Comparison of ENCODE assay signal across 7 mouse cellular contexts in the genomic region with DNA sequence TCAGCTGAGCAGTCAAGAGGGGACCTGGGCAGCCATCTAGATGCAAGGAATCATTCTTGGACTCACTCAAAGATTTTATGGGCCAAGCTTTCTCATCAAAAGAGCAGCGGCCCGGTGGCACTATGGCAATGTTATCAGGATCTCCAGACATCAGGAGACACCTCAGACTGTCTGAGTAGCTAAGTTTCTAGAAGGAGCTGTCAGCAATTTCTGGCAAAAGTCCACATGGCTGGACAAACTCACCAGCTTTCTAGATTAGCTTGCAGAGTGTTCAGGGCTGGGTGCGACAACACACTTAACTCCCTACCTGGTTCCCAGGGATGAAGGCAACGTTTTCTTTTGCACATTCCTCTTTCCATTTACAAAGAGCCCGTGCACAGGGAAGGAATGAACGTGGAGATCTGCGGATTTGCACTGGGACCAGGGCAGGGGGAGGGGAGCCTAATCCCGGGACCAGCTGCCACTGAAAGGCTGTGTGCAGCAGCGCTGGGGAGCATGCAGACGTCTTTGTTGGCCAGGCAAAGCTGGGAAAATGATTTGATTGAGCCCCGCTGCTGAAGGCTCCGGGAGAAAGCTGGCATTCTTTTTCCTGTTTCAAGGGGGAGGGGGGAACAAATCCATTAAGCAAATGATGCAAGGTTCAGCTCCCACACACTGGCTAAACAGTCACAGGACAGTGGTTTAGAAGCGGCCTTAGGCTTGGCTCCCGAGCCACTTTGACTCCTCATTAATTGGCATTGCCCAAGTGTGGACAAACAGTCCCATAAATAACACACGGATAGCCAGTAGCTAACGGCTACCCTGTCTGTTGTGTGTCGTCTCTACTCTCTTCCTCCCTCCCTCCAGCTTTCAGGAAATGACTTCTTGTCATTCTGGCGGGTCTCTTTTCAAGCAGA.
DNase-seq lines count a peak whose midpoint lies in the region; ATAC-seq and TF ChIP-seq lines count a peak whose summit lies in the region.

No protein-coding gene starts in this region.

- H3K27me3 ChIP-seq in MEL (ENCODE audit: control insufficient read depth in 1 of 2, insufficient read depth in 2 of 2, low read length in 2 of 2): no peaks in the 10 kb centered on the region
- no peaks in the 10 kb centered on the region for H3K27me3 ChIP-seq in Patski
- H3K27me3 ChIP-seq in stomach, embryonic 15.5 days (replicated peaks): no peaks in the 10 kb centered on the region

- no peak for TF ChIP-seq RAD21 in MEL (IDR thresholded peaks at IDR 0.05; ENCODE audit: low read depth, low read length)

- WGBS in stomach, embryonic 15.5 days: 23% methylated on average over 18 of the region's 18 CpGs

- H3K9ac ChIP-seq in MEL (ENCODE audit: control insufficient read depth, low read depth, low read length, poor library complexity, severe bottlenecking): no peak overlapping the region
- no peak overlapping the region for H3K9ac ChIP-seq in stomach, embryonic 15.5 days

- no peaks in the 10 kb centered on the region for H3K79me2 ChIP-seq in MEL (ENCODE audit: control insufficient read depth, insufficient read depth, low read length, poor library complexity)

- no peaks in the 10 kb centered on the region for H3K4me1 ChIP-seq in MEL (ENCODE audit: control insufficient read depth in 1 of 2, insufficient read depth in 2 of 2, low read length in 2 of 2)
- H3K4me1 ChIP-seq in stomach, embryonic 15.5 days: peaks cover 17% of the 10 kb centered on the region

- POLR2A ChIA-PET in Patski (lab: Charles Lee): no interaction called here

- no peak overlapping the region for H3K4me3 ChIP-seq in MEL (ENCODE audit: control insufficient read depth in 1 of 2, insufficient read depth in 1 of 2, low read depth in 2 of 2, low read length in 2 of 2)
- H3K4me3 ChIP-seq in layer of hippocampus, adult 2 months: no peak overlapping the region
- no peak overlapping the region for H3K4me3 ChIP-seq in stomach, embryonic 15.5 days (replicated peaks)

- CTCF ChIA-PET in Patski (lab: Charles Lee): no interaction called here

- in situ Hi-C loops in Patski (cut with MboI; ENCODE audit: low pct_unique_long_range_greater_than_20kb): no loop called here

- DNase-seq in MEL (ENCODE audit: low read depth, low spot score) (peak; percentile 12), Patski (ENCODE audit: low read depth, low spot score) (peak; percentile 50)
- peak; percentile 57 for DNase-seq in forelimb bud, embryonic 11.5 days (ENCODE audit: low read depth, low spot score)
- DNase-seq in layer of hippocampus, adult 2 months (ENCODE audit: low spot score in 2 of 2): peak; percentile 40 to 48
- no peak for DNase-seq in ovary, adult 18-20 months (ENCODE audit: low spot score)

- H3K4me2 ChIP-seq in stomach, embryonic 15.5 days: peak overlapping the region; percentile 37

- TF ChIP-seq CTCF in MEL (IDR thresholded peaks at IDR 0.05 in 2 of 3, conservative IDR thresholded peaks at IDR 0.05 in 1 of 3; ENCODE audit: control insufficient read depth in 1 of 3, insufficient read depth in 1 of 3, low read depth in 2 of 3, low read length in 3 of 3, poor library complexity in 1 of 3, severe bottlenecking in 1 of 3) (no peak), Patski (IDR thresholded peaks at IDR 0.05) (no peak)
- TF ChIP-seq CTCF in layer of hippocampus, adult 2 months (conservative IDR thresholded peaks at IDR 0.05): no peak

- TF ChIP-seq POLR2A in MEL (IDR thresholded peaks at IDR 0.05; ENCODE audit: control insufficient read depth in 1 of 2, insufficient read depth in 1 of 2, low read depth in 1 of 2, low read length in 2 of 2, poor library complexity in 1 of 2): no peak

- no peak overlapping the region for H3K27ac ChIP-seq in MEL (ENCODE audit: control insufficient read depth, low read depth, low read length)
- H3K27ac ChIP-seq in layer of hippocampus, adult 2 months: peak overlapping the region; percentile 69
- H3K27ac ChIP-seq in stomach, embryonic 15.5 days: peak overlapping the region; percentile 32; the same call in 1 of the 2 replicates

- H3K9me3 ChIP-seq in MEL (replicated peaks; ENCODE audit: insufficient read depth, low read length): no peaks in the 10 kb centered on the region
- H3K9me3 ChIP-seq in stomach, embryonic 15.5 days: no peaks in the 10 kb centered on the region

- no peak for TF ChIP-seq EP300 in MEL (IDR thresholded peaks at IDR 0.05; ENCODE audit: low read depth in 1 of 2, low read length in 2 of 2)

- peak; percentile 39 for ATAC-seq in Patski
- ATAC-seq in megakaryocyte-erythroid progenitor cell, adult 5-6 weeks (replicated peaks; ENCODE audit: low FRiP score, low TSS enrichment, poor library complexity, severe bottlenecking): peak; percentile 84
- ATAC-seq in stomach, embryonic 15.5 days (ENCODE audit: insufficient read depth, low FRiP score, low read depth): peak; percentile 72; the same call in 1 of the 2 replicates

- no peaks in the 10 kb centered on the region for H3K36me3 ChIP-seq in MEL (ENCODE audit: control insufficient read depth in 1 of 2, insufficient read depth in 2 of 2, low read length in 2 of 2)
- no peaks in the 10 kb centered on the region for H3K36me3 ChIP-seq in stomach, embryonic 15.5 days

TF ChIP-seq in MEL, 35 proteins besides CTCF, POLR2A, EP300 and RAD21:
- no peak for TF ChIP-seq ZNF384 (IDR thresholded peaks at IDR 0.05; ENCODE audit: low read depth, low read length)
- no peak for TF ChIP-seq GABPA (IDR thresholded peaks at IDR 0.05; ENCODE audit: low read depth, low read length)
- TF ChIP-seq ZC3H11A (IDR thresholded peaks at IDR 0.05; ENCODE audit: low read depth, low read length): no peak
- TF ChIP-seq E2F4 (IDR thresholded peaks at IDR 0.05; ENCODE audit: borderline replicate concordance, low read depth, low read length): no peak
- TF ChIP-seq MYB (IDR thresholded peaks at IDR 0.05; ENCODE audit: low read depth, low read length): no peak
- TF ChIP-seq UBTF (IDR thresholded peaks at IDR 0.05; ENCODE audit: borderline replicate concordance, insufficient read depth, low read depth, low read length): no peak
- TF ChIP-seq POLR2AphosphoS5 (IDR thresholded peaks at IDR 0.05; ENCODE audit: borderline replicate concordance, low read depth, low read length): no peak
- TF ChIP-seq KAT2A (conservative IDR thresholded peaks at IDR 0.05; ENCODE audit: low read depth, low read length): no peak
- TF ChIP-seq CHD2 (IDR thresholded peaks at IDR 0.05; ENCODE audit: low read length): no peak
- TF ChIP-seq ZKSCAN1 (IDR thresholded peaks at IDR 0.05; ENCODE audit: low read depth, low read length): no peak
- TF ChIP-seq JUND (IDR thresholded peaks at IDR 0.05; ENCODE audit: low read depth, low read length): no peak
- no peak for TF ChIP-seq USF2 (IDR thresholded peaks at IDR 0.05; ENCODE audit: borderline replicate concordance in 1 of 2, insufficient read depth in 1 of 2, low read depth in 1 of 2, low read length in 2 of 2)
